Mouse (Mus musculus) midbrain, embryonic 15.5 days (tissue): ENCODE measurements around the gene Prss33. TPM values are rescaled to one million over a fixed set of nuclear protein-coding genes. Genes with fewer than 3 reads are reported as not detected.

Source experiments
- ATAC-seq: fragments of 200-750 bp; cut with Nextera tagmentation; replicated peaks from 2 replicates; pipeline ENCODE4 v1.8.0; 2017; ENCODE audit warnings: moderate TSS enrichment
- H3K27ac ChIP-seq: fragments of 300-500 bp; sonication (generic); 2 replicates; pipeline ENCODE4 v1.5.1; 2015; ENCODE audit warnings: mild to moderate bottlenecking, inconsistent platforms
- H3K27me3 ChIP-seq: fragments of 300-500 bp; sonication (generic); replicated peaks from 2 replicates; pipeline ENCODE4 v1.6.1; 2015; ENCODE audit warnings: inconsistent platforms
- H3K36me3 ChIP-seq: fragments of 300-500 bp; sonication (generic); replicated peaks from 2 replicates; pipeline ENCODE4 v1.6.1; 2015; ENCODE audit warnings: inconsistent platforms
- H3K4me1 ChIP-seq: fragments of 300-500 bp; sonication (generic); 2 replicates; pipeline ENCODE4 v1.6.1; 2015; ENCODE audit warnings: inconsistent platforms
- H3K4me2 ChIP-seq: fragments of 300-500 bp; sonication (generic); 2 replicates; pipeline ENCODE4 v1.6.1; 2015; ENCODE audit warnings: inconsistent platforms, mild to moderate bottlenecking, moderate library complexity
- H3K4me3 ChIP-seq: fragments of 300-500 bp; sonication (generic); 2 replicates; pipeline ENCODE4 v1.5.1; 2015; ENCODE audit warnings: mild to moderate bottlenecking, inconsistent platforms
- H3K9ac ChIP-seq: fragments of 300-500 bp; sonication (generic); 2 replicates; pipeline ENCODE4 v1.6.1; 2015; ENCODE audit warnings: mild to moderate bottlenecking, inconsistent platforms
- H3K9me3 ChIP-seq: fragments of 300-500 bp; sonication (generic); 2 replicates; pipeline ENCODE4 v1.6.1; 2016; ENCODE audit warnings: inconsistent platforms
- WGBS: fragments of 180-500 bp; shearing (Covaris S2); methylation state at CpG from one replicate; pipeline ENCODE4 v1.1.7; 2015; ENCODE audit warnings: mixed read lengths; 5-methylcytosine and 5-hydroxymethylcytosine counted together
- polyA plus RNA-seq: library from polyadenylated mRNA; unstranded; fragments of >200 nt; fragmentation: Nextera tagmentation; extraction: Ambion mirVana; gene quantifications from 2 replicates; pipeline ENCODE4 v1.2.1, GENCODE M21; 2015

Prss33 gene
- polyA plus RNA-seq, 1 experiment from 2014 or later = 0.15 TPM

GRCm38 (mm10) chr17:23822094-23822493 is 13.8 kb downstream of the Prss33 start:
- no peaks in the 10 kb centered on the region for H3K27me3 ChIP-seq
- no peak overlapping the region for H3K9ac ChIP-seq
- peaks cover 9% of the 10 kb centered on the region for H3K4me1 ChIP-seq
- 79% methylated on average over 6 of the region's 6 CpGs for WGBS
- H3K9me3 ChIP-seq = peaks cover 9% of the 10 kb centered on the region
- ATAC-seq = no peak
- no peak overlapping the region for H3K4me2 ChIP-seq
- no peak overlapping the region for H3K27ac ChIP-seq
- H3K4me3 ChIP-seq = no peak overlapping the region
- H3K36me3 ChIP-seq = peaks cover 95% of the 10 kb centered on the region

- no peak overlapping the region for H3K9ac ChIP-seq
- no peak for ATAC-seq
- H3K4me1 ChIP-seq = no peaks in the 10 kb centered on the region
- peaks cover 9% of the 10 kb centered on the region for H3K9me3 ChIP-seq
- H3K27ac ChIP-seq = no peak overlapping the region
- H3K36me3 ChIP-seq = peaks cover 96% of the 10 kb centered on the region
- H3K4me2 ChIP-seq = no peak overlapping the region
- H3K27me3 ChIP-seq = no peaks in the 10 kb centered on the region
- WGBS = 96% methylated on average over 5 of the region's 5 CpGs
- H3K4me3 ChIP-seq = no peak overlapping the region
These were observed 15.1 kb downstream of the Prss33 start for GRCm38 (mm10) chr17:23820731-23821130.

GRCm38 (mm10) chr17:23819235-23819634 is 16.6 kb downstream of the Prss33 start:
- ATAC-seq = no peak
- Histone ChIP-seq H3K4me1 (no peaks in the 10 kb centered on the region), H3K4me2 (no peak overlapping the region), H3K4me3 (no peak overlapping the region), H3K27ac (no peak overlapping the region), H3K27me3 (no peaks in the 10 kb centered on the region), H3K9ac (no peak overlapping the region), H3K9me3 (peaks cover 9% of the 10 kb centered on the region), H3K36me3 (peaks cover 96% of the 10 kb centered on the region)
- WGBS = 98% methylated on average over 25 of the region's 25 CpGs

GRCm38 (mm10) chr17:23818579-23818978 is 17.3 kb downstream of the Prss33 start:
- H3K4me3 ChIP-seq = no peak overlapping the region
- H3K9ac ChIP-seq = no peak overlapping the region
- WGBS = 97% methylated on average over 8 of the region's 8 CpGs
- H3K9me3 ChIP-seq = peaks cover 9% of the 10 kb centered on the region
- H3K27ac ChIP-seq = no peak overlapping the region
- H3K27me3 ChIP-seq = no peaks in the 10 kb centered on the region
- no peaks in the 10 kb centered on the region for H3K4me1 ChIP-seq
- ATAC-seq = no peak
- peaks cover 95% of the 10 kb centered on the region for H3K36me3 ChIP-seq
- H3K4me2 ChIP-seq = no peak overlapping the region

- no peak overlapping the region for H3K27ac ChIP-seq
- no peak overlapping the region for H3K4me2 ChIP-seq
- H3K9ac ChIP-seq = no peak overlapping the region
- 96% methylated on average over 16 of the region's 16 CpGs for WGBS
- peaks cover 91% of the 10 kb centered on the region for H3K36me3 ChIP-seq
- ATAC-seq = no peak
- no peak overlapping the region for H3K4me3 ChIP-seq
- H3K9me3 ChIP-seq = peaks cover 9% of the 10 kb centered on the region
- no peaks in the 10 kb centered on the region for H3K4me1 ChIP-seq
- no peaks in the 10 kb centered on the region for H3K27me3 ChIP-seq
These were observed 20.2 kb downstream of the Prss33 start for GRCm38 (mm10) chr17:23815641-23816040.

GRCm38 (mm10) chr17:23807918-23808317 is 27.9 kb downstream of the Prss33 start:
- H3K9ac ChIP-seq = no peak overlapping the region
- no peak overlapping the region for H3K4me3 ChIP-seq
- H3K4me2 ChIP-seq = no peak overlapping the region
- 92% methylated on average over 3 of the region's 3 CpGs for WGBS
- no peaks in the 10 kb centered on the region for H3K27me3 ChIP-seq
- H3K36me3 ChIP-seq = peaks cover 44% of the 10 kb centered on the region
- ATAC-seq = no peak
- peaks cover 36% of the 10 kb centered on the region for H3K4me1 ChIP-seq
- no peaks in the 10 kb centered on the region for H3K9me3 ChIP-seq
- no peak overlapping the region for H3K27ac ChIP-seq

- Histone ChIP-seq H3K9me3 (no peaks in the 10 kb centered on the region), H3K4me2 (peak overlapping the region; percentile 72), H3K4me3 (no peak overlapping the region), H3K9ac (peak overlapping the region; percentile 10; the same call in 1 of the 2 replicates), H3K36me3 (peaks cover 36% of the 10 kb centered on the region), H3K27ac (no peak overlapping the region), H3K27me3 (no peaks in the 10 kb centered on the region), H3K4me1 (peaks cover 41% of the 10 kb centered on the region)
- no peak for ATAC-seq
- 76% methylated on average over 25 of the region's 25 CpGs for WGBS
These were observed 29.0 kb downstream of the Prss33 start for GRCm38 (mm10) chr17:23806867-23807266.

GRCm38 (mm10) chr17:23804426-23805085 is 31.3 kb downstream of the Prss33 start:
- Histone ChIP-seq H3K4me3 (peak overlapping the region; percentile 96), H3K4me1 (peaks cover 41% of the 10 kb centered on the region), H3K27ac (peak overlapping the region; percentile 98), H3K36me3 (peaks cover 15% of the 10 kb centered on the region; the same call in 1 of the 2 replicates), H3K9me3 (no peaks in the 10 kb centered on the region), H3K27me3 (no peaks in the 10 kb centered on the region), H3K4me2 (peak overlapping the region; percentile 72), H3K9ac (peak overlapping the region; percentile 91)
- ATAC-seq = no peak
- WGBS = 4% methylated on average over 8 of the region's 8 CpGs

- Histone ChIP-seq H3K27me3 (no peaks in the 10 kb centered on the region), H3K36me3 (peaks cover 5% of the 10 kb centered on the region; the same call in 1 of the 2 replicates), H3K4me1 (peaks cover 41% of the 10 kb centered on the region), H3K9me3 (no peaks in the 10 kb centered on the region), H3K4me2 (peak overlapping the region; percentile 72), H3K27ac (peak overlapping the region; percentile 98), H3K4me3 (peak overlapping the region; percentile 96), H3K9ac (peak overlapping the region; percentile 91)
- WGBS = 0% methylated on average over 41 of the region's 83 CpGs
- ATAC-seq = peak; percentile 70
These were observed 32.4 kb downstream of the Prss33 start for GRCm38 (mm10) chr17:23803366-23804041.

- peak overlapping the region; percentile 98 for H3K27ac ChIP-seq
- under 1% methylated on average over 60 of the region's 60 CpGs for WGBS
- H3K9me3 ChIP-seq = no peaks in the 10 kb centered on the region
- ATAC-seq = peak; percentile 98
- peak overlapping the region; percentile 72 for H3K4me2 ChIP-seq
- no peaks in the 10 kb centered on the region for H3K27me3 ChIP-seq
- H3K36me3 ChIP-seq = 0 out of 2 replicates have a peak, but pooled peaks cover 5% of the 10 kb centered on the region
- H3K4me1 ChIP-seq = peaks cover 41% of the 10 kb centered on the region
- H3K9ac ChIP-seq = peak overlapping the region; percentile 91
- H3K4me3 ChIP-seq = peak overlapping the region; percentile 96
These were observed 33.0 kb downstream of the Prss33 start for GRCm38 (mm10) chr17:23802746-23803365.

GRCm38 (mm10) chr17:23801627-23802026 is 34.2 kb downstream of the Prss33 start:
- WGBS = 93% methylated on average over 10 of the region's 10 CpGs
- Histone ChIP-seq H3K4me2 (no peak overlapping the region), H3K4me3 (no peak overlapping the region), H3K27me3 (no peaks in the 10 kb centered on the region), H3K9ac (no peak overlapping the region), H3K4me1 (peaks cover 29% of the 10 kb centered on the region), H3K27ac (no peak overlapping the region), H3K9me3 (no peaks in the 10 kb centered on the region), H3K36me3 (0 out of 2 replicates have a peak, but pooled peaks cover 5% of the 10 kb centered on the region)
- ATAC-seq = no peak

GRCm38 (mm10) chr17:23797316-23797715 is 38.5 kb downstream of the Prss33 start:
- Histone ChIP-seq H3K27ac (no peak overlapping the region), H3K4me3 (no peak overlapping the region), H3K9me3 (no peaks in the 10 kb centered on the region), H3K36me3 (0 out of 2 replicates have a peak, but pooled peaks cover 5% of the 10 kb centered on the region), H3K27me3 (no peaks in the 10 kb centered on the region), H3K4me2 (no peak overlapping the region), H3K4me1 (peaks cover 6% of the 10 kb centered on the region), H3K9ac (no peak overlapping the region)
- no peak for ATAC-seq
- WGBS = 85% methylated on average over 7 of the region's 7 CpGs
